Mouse (Mus musculus) neutrophil, adult 83 days (primary cell): ENCODE results near the gene Dync1li1. TPM values are rescaled to one million over a fixed set of nuclear protein-coding genes. Genes with fewer than 3 reads are reported as not detected.

ENCODE experiments used
- total RNA-seq, 2 experiments: library from RNA; stranded (reverse); gene quantifications; one replicate each; pipeline ENCODE4 v1.2.4; 2023

Gene Dync1li1
- 10 to 100 TPM; 38.2 to 47.4 TPM for total RNA-seq

DNA sequence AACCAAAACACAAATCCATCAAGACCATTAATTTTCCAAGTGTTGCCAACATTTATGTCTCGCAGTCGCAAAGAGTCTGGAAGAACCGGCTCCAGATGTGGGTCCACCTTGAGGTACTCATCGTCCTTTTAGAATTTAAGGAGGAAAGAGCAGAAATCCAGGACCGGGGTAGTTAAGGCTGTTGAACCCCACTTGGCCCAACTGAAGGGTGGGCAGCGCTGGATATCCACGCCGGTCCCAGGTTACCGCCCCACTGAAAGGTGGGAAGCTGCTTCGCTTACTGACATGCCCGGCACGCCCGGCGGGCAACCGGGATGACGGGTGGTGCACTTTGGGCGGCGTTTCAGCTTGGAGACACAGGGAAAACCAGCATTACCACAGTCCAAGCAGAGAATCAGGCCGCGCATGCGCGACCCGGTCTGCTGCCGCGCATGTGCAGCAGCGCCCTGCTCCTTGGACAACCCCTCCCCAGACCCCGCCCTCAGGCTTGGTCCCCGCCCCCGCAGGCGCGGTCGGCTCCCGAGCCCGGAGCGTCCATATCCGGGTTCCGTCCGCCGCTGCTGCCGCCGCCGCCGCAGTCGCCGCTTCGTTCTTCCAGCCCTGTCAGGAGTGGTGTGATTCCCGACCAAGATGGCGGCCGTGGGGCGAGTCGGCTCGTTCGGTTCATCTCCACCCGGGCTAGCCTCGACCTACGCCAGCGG lies at the start of gene Dync1li1:
Gene Dync1li1 (plus strand): TSS at position 539 of the 701 bp plus-strand sequence.

DNA sequence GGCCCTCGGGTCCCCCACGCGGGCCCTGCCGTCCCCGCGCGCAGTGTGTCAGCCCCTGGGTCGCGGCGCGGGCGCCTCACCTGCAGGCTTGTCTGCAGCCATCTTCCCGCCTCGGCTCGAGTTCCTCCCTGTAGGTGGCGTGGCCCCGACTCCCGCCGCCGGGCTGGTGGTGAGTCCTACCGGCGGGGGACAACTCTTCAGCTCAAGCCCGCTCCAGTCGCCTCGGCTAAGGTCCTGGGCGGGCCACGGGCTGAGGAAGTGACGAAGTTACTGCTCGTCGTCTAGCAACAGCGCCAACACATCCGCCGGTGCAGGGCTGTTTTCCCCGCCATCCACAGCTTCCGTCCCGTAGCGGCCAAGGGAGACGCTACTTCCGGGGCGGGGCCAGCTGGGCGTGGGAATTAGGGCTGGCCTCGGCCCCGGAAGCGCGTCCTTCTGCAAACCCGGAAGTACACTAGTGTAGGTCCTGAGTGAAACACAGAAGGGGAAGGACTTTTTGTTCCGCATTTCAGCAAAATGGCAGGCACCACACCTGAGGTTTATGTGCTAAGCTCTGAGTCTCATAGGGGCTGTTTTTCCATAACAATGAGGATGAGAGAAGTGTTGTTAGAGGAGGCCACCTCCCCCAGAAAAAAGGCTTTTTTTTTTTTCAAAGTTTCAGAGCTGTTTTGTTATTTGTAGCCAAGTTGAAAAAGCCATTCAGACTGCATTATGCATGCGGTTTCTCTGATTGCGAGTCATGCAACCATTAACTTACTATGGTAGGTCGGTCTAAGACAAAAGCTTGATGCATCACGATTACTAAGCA lies 48.5 kb upstream of the Dync1li1 start, which contains the start of gene Cnot10:
Gene Cnot10 (minus strand): TSS at position 346 of the 808 bp plus-strand sequence.

DNA sequence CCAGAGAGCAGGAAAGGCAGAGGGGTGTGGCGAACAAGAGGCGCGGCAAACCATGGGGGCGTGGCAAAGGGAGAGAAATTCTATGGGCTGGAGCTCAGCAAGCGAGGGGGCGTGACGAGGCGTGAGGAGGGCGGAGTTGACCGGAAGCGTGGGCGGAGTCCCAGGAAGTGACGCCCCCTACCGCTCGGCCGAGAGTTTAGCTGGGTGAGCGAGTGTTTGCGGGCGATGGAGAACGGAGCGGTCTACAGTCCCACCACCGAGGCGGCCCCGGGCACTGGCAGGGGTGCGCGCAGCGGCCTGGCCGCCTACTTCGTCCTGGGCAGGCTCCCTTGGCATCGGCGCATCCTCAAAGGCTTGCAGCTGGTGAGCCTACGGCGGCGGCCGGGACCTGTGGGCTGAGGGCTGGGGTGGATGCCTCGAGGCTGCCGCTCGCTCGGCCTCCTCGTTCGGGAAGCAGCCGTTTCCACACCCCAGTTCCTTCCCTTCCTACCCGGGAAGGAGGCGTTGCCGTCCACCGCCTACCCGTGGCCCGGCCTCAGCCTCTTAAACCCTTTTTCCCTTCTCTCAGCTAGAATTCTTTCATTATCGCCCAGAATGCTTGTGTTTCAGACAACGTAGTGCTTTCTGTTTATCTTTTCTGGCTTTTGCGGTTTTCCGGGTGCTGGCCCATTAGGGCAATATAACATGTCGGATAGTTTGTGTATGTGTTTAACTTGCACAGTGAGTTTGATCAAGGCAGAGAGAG lies 42.6 kb downstream of the Dync1li1 start, which contains the start of gene Cmtm6:
Gene Cmtm6 (plus strand): TSS at position 106 of the 745 bp plus-strand sequence.

Other genes with a start within 250 kb of the Dync1li1 start
- not detected for gene Ccr4, start 183.9 kb upstream of the Dync1li1 start, total RNA-seq
- gene C130032M10Rik, start 173.1 kb upstream of the Dync1li1 start, total RNA-seq = not detected
- gene Trim71, start 124.4 kb upstream of the Dync1li1 start, total RNA-seq = not detected
- gene Cnot10, start 48.6 kb upstream of the Dync1li1 start, total RNA-seq = 10 to 100 TPM; 36.9 to 49.2 TPM
- 100 to 1,000 TPM; 166 to 190 TPM for gene Cmtm6, start 42.3 kb downstream of the Dync1li1 start, total RNA-seq
- 100 to 1,000 TPM; 216 to 224 TPM for gene Cmtm7, start 93.1 kb downstream of the Dync1li1 start, total RNA-seq
- gene Cmtm8, start 155.4 kb downstream of the Dync1li1 start, total RNA-seq = under 1 TPM; 0.46 to 0.83 TPM
- 10 to 100 TPM; 26.0 to 29.9 TPM for gene Gpd1l, start 245.2 kb downstream of the Dync1li1 start, total RNA-seq